Mouse (Mus musculus): ENCODE measurements around the gene Kcne4.
A peak's percentile ranks its signal among the peaks of the same experiment; 100 is the strongest.

Kcne4 gene

DNA sequence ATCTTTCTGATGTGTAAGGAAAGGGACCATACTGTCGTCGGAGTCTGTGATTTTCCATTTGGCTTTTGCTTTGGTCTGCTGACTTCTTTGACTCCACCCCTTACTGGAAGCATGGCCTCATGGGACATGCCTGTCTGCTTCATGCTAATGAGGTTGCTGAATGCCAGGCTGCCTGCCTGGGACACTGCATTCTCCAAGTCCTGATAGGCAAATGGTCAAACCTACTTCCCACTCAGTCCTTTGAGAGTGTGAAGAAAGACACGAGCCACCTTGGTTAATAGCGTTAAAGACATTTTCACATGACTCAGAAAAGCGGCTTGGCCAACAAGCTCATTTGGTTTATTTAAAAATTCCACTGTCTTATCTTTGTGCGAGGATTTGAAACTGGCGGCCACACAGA is 43.5 kb downstream of the Kcne4 start:
- DNase-seq (ENCODE audit: low spot score) = peak; percentile 16

GRCm38 (mm10) chr1:78862281-78862680 is 45.7 kb downstream of the Kcne4 start:
- no peak for DNase-seq (ENCODE audit: low spot score)

GRCm38 (mm10) chr1:78863833-78864232 is 47.3 kb downstream of the Kcne4 start:
- no peak for DNase-seq (ENCODE audit: low spot score)

GRCm38 (mm10) chr1:78864351-78864750 is 47.8 kb downstream of the Kcne4 start:
- DNase-seq (ENCODE audit: low spot score) = peak; percentile 36

GRCm38 (mm10) chr1:78864799-78865346 is 48.3 kb downstream of the Kcne4 start:
- no peak for DNase-seq (ENCODE audit: low spot score)

- DNase-seq (ENCODE audit: low spot score) = no peak
Measured at GRCm38 (mm10) chr1:78865991-78866390, 49.4 kb downstream of the Kcne4 start.

DNA sequence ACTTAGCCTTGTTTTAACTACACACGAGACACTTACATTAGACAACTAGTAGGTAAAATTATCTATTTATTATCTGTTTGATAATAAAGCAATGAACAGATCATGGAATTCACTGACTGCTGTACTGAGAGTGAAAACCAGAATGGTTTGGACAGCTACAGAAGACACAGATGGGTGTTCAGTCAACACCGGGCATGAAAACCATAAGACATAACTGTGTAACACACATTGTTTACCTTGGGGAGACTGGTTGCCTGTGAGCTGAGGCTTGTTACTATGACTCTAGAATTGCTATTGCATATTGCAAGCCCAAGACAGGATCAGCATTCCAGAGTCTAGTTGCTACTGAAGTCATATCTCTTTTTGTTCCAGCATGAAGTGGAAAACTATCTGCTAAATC is 49.9 kb downstream of the Kcne4 start:
- DNase-seq (ENCODE audit: low spot score) = no peak
